Mouse (Mus musculus) forebrain, embryonic 15.5 days (tissue): ENCODE measurements around the gene Gm8159. TPM values are rescaled to one million over a fixed set of nuclear protein-coding genes. Genes with fewer than 3 reads are reported as not detected.
"Not testable (repeated sequence)": the region's sequence is repeated elsewhere in the genome, so short reads cannot be mapped to it uniquely, and the experiment has no call there.

ENCODE experiments used
- ATAC-seq: fragments of 200-750 bp; cut with Nextera tagmentation; replicated peaks from 2 replicates; pipeline ENCODE4 v1.8.0; 2017; ENCODE audit warnings: mild to moderate bottlenecking, moderate TSS enrichment, moderate library complexity
- H3K27ac ChIP-seq: fragments of 300-500 bp; sonication (generic); replicated peaks from 2 replicates; pipeline ENCODE4 v1.5.1; 2015; ENCODE audit warnings: mild to moderate bottlenecking, inconsistent platforms
- H3K27me3 ChIP-seq: fragments of 300-500 bp; sonication (generic); 2 replicates; pipeline ENCODE4 v1.6.1; 2015; ENCODE audit warnings: inconsistent platforms
- H3K36me3 ChIP-seq: fragments of 300-500 bp; sonication (generic); 2 replicates; pipeline ENCODE4 v1.6.1; 2015; ENCODE audit warnings: mild to moderate bottlenecking, inconsistent platforms
- H3K4me1 ChIP-seq: fragments of 300-500 bp; sonication (generic); 2 replicates; pipeline ENCODE4 v1.6.1; 2015; ENCODE audit warnings: inconsistent platforms
- H3K4me2 ChIP-seq: fragments of 300-500 bp; sonication (generic); replicated peaks from 2 replicates; pipeline ENCODE4 v1.6.1; 2015; ENCODE audit warnings: mild to moderate bottlenecking, inconsistent platforms
- H3K4me3 ChIP-seq: fragments of 300-500 bp; sonication (generic); 2 replicates; pipeline ENCODE4 v1.5.1; 2015; ENCODE audit warnings: mild to moderate bottlenecking, inconsistent platforms
- H3K9ac ChIP-seq: fragments of 300-500 bp; sonication (generic); replicated peaks from 2 replicates; pipeline ENCODE4 v1.6.1; 2015; ENCODE audit warnings: mild to moderate bottlenecking, inconsistent platforms
- H3K9me3 ChIP-seq: fragments of 300-500 bp; sonication (generic); 2 replicates; pipeline ENCODE4 v1.6.1; 2016; ENCODE audit warnings: inconsistent platforms
- WGBS: fragments of 180-500 bp; shearing (Covaris S2); methylation state at CpG from one replicate; pipeline ENCODE4 v1.1.7; 2015; ENCODE audit warnings: mixed read lengths; 5-methylcytosine and 5-hydroxymethylcytosine counted together
- polyA plus RNA-seq: library from polyadenylated mRNA; unstranded; fragments of >200 nt; fragmentation: Nextera tagmentation; extraction: Ambion mirVana; gene quantifications from 2 replicates; pipeline ENCODE4 v1.2.1, GENCODE M21; 2015

Gene Gm8159
- not detected in 2 replicates for polyA plus RNA-seq

DNA sequence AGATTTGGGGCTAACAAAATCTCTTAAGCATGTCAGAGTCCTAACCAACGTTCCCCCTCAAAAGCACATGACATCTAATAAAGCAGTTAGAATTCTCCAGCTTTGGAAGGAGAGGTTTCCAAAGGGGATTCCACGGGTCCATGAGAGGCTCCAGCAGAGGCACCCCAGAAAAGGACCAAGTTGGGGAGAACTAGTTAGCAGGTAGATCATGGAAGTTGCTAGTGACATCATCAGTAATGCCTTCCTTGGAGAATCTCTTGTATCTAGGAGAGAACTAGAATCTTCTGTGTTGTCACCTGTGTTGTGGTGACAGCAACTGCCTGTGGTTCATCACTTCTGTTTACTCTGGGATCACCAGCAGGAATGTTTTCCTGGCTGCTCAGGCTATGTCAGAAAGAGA is at the start of gene Gm8159:
Gene Gm8159 (plus strand): TSS at position 301 of the 400 bp plus-strand sequence.
- not testable (repeated sequence) for H3K9me3 ChIP-seq, H3K27me3 ChIP-seq, H3K9ac ChIP-seq, H3K36me3 ChIP-seq, H3K4me1 ChIP-seq, H3K4me3 ChIP-seq, H3K4me2 ChIP-seq, ATAC-seq, H3K27ac ChIP-seq
- no CpG with 5 or more reads among the region's 2 CpGs for WGBS

DNA sequence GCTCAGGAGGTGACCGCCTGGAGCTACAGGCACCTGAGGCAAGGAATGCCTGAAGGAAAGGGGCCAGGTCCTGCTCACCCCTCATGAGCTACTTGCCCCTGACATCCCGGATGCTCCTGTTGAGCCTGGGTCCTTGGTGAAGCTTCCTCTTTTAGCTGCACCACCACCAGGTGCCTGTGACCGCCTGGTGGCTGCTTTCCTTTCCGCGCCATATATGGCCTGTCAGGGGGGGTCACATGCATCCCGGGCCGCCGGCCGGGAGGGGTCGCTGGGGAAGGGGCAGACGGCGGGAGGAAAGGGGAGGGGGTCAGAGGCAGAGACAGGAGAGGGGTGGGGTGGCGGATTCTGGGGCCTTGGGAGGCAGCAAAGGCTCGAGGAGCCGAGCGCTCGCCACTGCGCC is 17.2 kb downstream of the Gm8159 start:
- WGBS: 3% methylated on average over 8 of the region's 18 CpGs
- not testable (repeated sequence) for H3K36me3 ChIP-seq, H3K4me1 ChIP-seq, H3K27me3 ChIP-seq, H3K9ac ChIP-seq, ATAC-seq, H3K27ac ChIP-seq, H3K9me3 ChIP-seq
- peak overlapping the region; percentile 72 for H3K4me2 ChIP-seq
- peak overlapping the region; percentile 40 for H3K4me3 ChIP-seq

DNA sequence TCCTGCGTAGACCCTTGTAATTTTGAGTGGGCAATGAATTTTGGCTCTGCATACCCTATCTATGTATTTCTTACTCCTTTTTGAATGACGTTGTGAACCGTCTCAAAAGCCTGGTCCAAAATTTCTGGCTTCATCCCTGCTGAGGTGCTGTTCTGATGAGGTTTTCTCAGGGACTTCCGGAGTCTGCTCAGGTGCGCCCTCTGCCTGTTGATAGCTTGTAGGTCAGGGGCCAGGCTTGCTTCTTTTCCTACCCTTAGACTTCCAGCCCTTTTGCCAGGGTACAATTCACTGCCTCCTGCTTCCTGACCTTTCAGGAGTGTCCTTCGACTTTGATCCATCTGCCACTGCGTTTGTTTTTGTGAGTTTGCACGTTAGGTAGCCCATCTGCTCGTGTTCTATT is 18.2 kb downstream of the Gm8159 start:
- not testable (repeated sequence) for H3K27me3 ChIP-seq, ATAC-seq, H3K27ac ChIP-seq, H3K4me3 ChIP-seq, H3K9ac ChIP-seq, H3K9me3 ChIP-seq, H3K36me3 ChIP-seq, H3K4me1 ChIP-seq
- WGBS: 3% methylated on average over 6 of the region's 9 CpGs
- H3K4me2 ChIP-seq: peak overlapping the region; percentile 72

DNA sequence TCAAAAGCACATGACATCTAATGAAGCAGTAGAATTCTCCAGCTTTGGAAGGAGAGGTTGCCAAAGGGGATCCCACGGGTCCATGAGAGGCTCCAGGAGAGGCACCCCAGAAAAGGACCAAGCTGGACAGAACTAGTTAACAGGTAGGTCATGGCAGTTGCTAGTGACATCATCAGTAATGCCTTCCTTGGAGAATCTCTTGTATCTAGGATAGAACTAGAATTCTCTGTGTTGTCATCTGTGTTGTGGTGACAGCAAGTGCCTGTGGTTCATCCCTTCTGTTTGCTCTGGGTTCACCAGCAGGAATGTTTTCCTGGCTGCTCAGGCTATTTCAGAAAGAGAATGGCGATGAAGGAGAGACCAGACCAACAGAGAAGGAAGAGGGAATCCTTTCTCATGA is 31.7 kb downstream of the Gm8159 start, which contains the start of gene Gm3239:
Gene Gm3239 (plus strand): TSS at position 301 of the 400 bp plus-strand sequence.
- not testable (repeated sequence) for H3K4me2 ChIP-seq, ATAC-seq, H3K27me3 ChIP-seq, H3K4me3 ChIP-seq, H3K9ac ChIP-seq, H3K4me1 ChIP-seq, H3K9me3 ChIP-seq, H3K36me3 ChIP-seq, H3K27ac ChIP-seq
- no CpG with 5 or more reads among the region's 2 CpGs for WGBS

Other genes with a start within 250 kb of the Gm8159 start
- not detected in 2 replicates for gene Gm3159, start 234.8 kb upstream of the Gm8159 start, polyA plus RNA-seq
- 3.5 and 4.0 TPM in 2 replicates for gene Gm3164, start 216.9 kb upstream of the Gm8159 start, polyA plus RNA-seq
- gene Gm3173, start 201.4 kb upstream of the Gm8159 start, polyA plus RNA-seq: 0.47 and 1.4 TPM in 2 replicates
- gene Gm3182, start 150.6 kb upstream of the Gm8159 start, polyA plus RNA-seq: not detected in 2 replicates
- not detected in 2 replicates for gene Gm3047, start 76.9 kb upstream of the Gm8159 start, polyA plus RNA-seq
- gene Gm3239, start 31.8 kb downstream of the Gm8159 start, polyA plus RNA-seq: 0.22 and 0.77 TPM in 2 replicates
- gene Gm7876, start 76.9 kb downstream of the Gm8159 start, polyA plus RNA-seq: not detected in 2 replicates
- gene Gm3252, start 94.4 kb downstream of the Gm8159 start, polyA plus RNA-seq: 1.9 and 2.3 TPM in 2 replicates
- gene Gm9602, start 144.0 kb downstream of the Gm8159 start, polyA plus RNA-seq: not detected in 2 replicates
- not detected in 2 replicates for gene Gm3269, start 205.8 kb downstream of the Gm8159 start, polyA plus RNA-seq
- gene Gm3264, start 223.2 kb downstream of the Gm8159 start, polyA plus RNA-seq: 2.3 and 3.2 TPM in 2 replicates